Mouse (Mus musculus) intestine, embryonic 15.5 days (tissue): Measurements from ENCODE around the gene Nrcam. TPM values are rescaled to one million over a fixed set of nuclear protein-coding genes. Genes with fewer than 3 reads are reported as not detected.

Experiments used
- ATAC-seq: fragments of 200-750 bp; cut with Nextera tagmentation; 2 replicates; pipeline ENCODE4 v1.8.0; 2017; ENCODE audit warnings: moderate TSS enrichment, moderate library complexity
- H3K27ac ChIP-seq: fragments of 300-500 bp; sonication (generic); 2 replicates; pipeline ENCODE4 v1.5.1; 2015; ENCODE audit warnings: mild to moderate bottlenecking, inconsistent platforms
- H3K27me3 ChIP-seq: fragments of 300-500 bp; sonication (generic); replicated peaks from 2 replicates; pipeline ENCODE4 v1.6.1; 2015; ENCODE audit warnings: inconsistent platforms
- H3K36me3 ChIP-seq: fragments of 300-500 bp; sonication (generic); 2 replicates; pipeline ENCODE4 v1.6.1; 2015; ENCODE audit warnings: inconsistent platforms
- H3K4me1 ChIP-seq: fragments of 300-500 bp; sonication (generic); replicated peaks from 2 replicates; pipeline ENCODE4 v1.6.1; 2015; ENCODE audit warnings: inconsistent platforms
- H3K4me2 ChIP-seq: fragments of 300-500 bp; sonication (generic); replicated peaks from 2 replicates; pipeline ENCODE4 v1.6.1; 2015; ENCODE audit warnings: mild to moderate bottlenecking, inconsistent platforms
- H3K4me3 ChIP-seq: fragments of 300-500 bp; sonication (generic); replicated peaks from 2 replicates; pipeline ENCODE4 v1.5.1; 2015; ENCODE audit warnings: inconsistent platforms
- H3K9ac ChIP-seq: fragments of 300-500 bp; sonication (generic); 2 replicates; pipeline ENCODE4 v1.6.1; 2015; ENCODE audit warnings: inconsistent platforms
- H3K9me3 ChIP-seq: fragments of 300-500 bp; sonication (generic); 2 replicates; pipeline ENCODE4 v1.6.1; 2016; ENCODE audit warnings: inconsistent platforms
- WGBS: fragments of 180-500 bp; shearing (Covaris S2); methylation state at CpG from one replicate; pipeline ENCODE4 v1.1.7; 2015; 5-methylcytosine and 5-hydroxymethylcytosine counted together
- polyA plus RNA-seq: library from polyadenylated mRNA; unstranded; fragments of >200 nt; fragmentation: Nextera tagmentation; extraction: Ambion mirVana; gene quantifications from 2 replicates; pipeline ENCODE4 v1.2.1, GENCODE M21; 2015

Nrcam gene
- polyA plus RNA-seq, 1 experiment from 2014 or later: 4.4 TPM

DNA sequence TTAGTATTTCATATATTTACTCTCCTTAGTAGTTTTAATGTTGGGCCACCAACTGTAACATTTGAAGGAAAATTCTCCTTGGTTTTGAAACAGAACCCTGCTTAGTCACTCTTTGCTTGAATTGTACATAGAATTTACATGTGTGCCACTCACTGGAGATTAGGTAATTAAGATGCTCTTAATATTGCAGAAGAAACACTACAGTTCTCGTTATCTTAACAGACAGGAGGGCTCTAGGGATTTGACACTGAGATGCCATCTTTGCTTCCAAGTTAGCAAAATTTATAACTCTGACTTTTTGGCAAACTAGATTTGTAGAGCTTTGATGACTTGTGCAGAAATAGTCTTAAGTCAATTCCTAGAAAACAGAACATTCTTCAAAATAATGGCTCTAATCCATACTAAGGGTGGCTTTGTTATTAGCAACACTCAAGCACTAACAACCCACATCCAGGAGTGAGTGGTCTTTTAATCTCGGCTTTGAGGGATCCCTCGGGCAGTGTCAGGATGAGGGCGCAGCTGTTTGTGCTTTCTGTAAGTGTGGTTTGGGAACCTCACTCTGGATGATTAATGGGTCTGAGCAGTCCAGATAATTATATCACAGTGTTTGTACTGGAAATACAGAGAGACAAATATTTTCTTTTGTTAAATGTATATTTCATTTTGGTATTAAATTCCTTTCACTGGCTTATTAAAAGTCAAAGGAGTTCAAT is 93.6 kb downstream of the Nrcam start:
- H3K9ac ChIP-seq: no peak overlapping the region
- H3K4me3 ChIP-seq: no peak overlapping the region
- H3K4me2 ChIP-seq: no peak overlapping the region
- no peaks in the 10 kb centered on the region for H3K36me3 ChIP-seq
- WGBS: 65% methylated on average over 4 of the region's 4 CpGs
- H3K4me1 ChIP-seq: no peaks in the 10 kb centered on the region
- ATAC-seq: no peak
- no peak overlapping the region for H3K27ac ChIP-seq
- no peaks in the 10 kb centered on the region for H3K27me3 ChIP-seq
- H3K9me3 ChIP-seq: no peaks in the 10 kb centered on the region

- no peaks in the 10 kb centered on the region for H3K4me1 ChIP-seq
- no peak overlapping the region for H3K4me2 ChIP-seq
- H3K4me3 ChIP-seq: no peak overlapping the region
- H3K27ac ChIP-seq: no peak overlapping the region
- no peaks in the 10 kb centered on the region for H3K27me3 ChIP-seq
- H3K9ac ChIP-seq: no peak overlapping the region
- no peaks in the 10 kb centered on the region for H3K36me3 ChIP-seq
- ATAC-seq: no peak
- 87% methylated on average over 4 of the region's 4 CpGs for WGBS
- H3K9me3 ChIP-seq: no peaks in the 10 kb centered on the region
These were observed 94.2 kb downstream of the Nrcam start for GRCm38 (mm10) chr12:44422867-44423255.

DNA sequence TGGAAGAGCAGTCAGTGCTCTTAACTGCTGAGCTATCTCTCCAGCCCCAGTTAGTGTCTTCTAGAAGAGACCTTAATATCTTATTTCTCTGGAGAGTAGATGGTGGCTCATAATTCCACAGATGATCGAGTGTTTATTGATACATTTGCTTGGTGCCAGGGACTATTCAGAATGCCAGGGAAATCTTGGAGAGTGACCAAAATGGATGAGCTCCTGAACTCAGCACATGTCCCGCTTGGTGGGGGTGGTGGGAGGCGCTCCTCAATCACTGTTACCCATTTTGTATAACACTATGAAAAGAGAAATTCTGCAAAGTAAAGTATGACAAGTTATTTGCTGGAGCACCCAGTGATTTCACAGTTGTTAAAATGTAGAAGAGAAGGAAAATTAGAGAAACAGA is 95.3 kb downstream of the Nrcam start:
- no peak for ATAC-seq
- Histone ChIP-seq H3K4me3 (no peak overlapping the region), H3K27me3 (no peaks in the 10 kb centered on the region), H3K36me3 (no peaks in the 10 kb centered on the region), H3K9me3 (no peaks in the 10 kb centered on the region), H3K4me2 (no peak overlapping the region), H3K4me1 (no peaks in the 10 kb centered on the region), H3K9ac (no peak overlapping the region), H3K27ac (no peak overlapping the region)
- WGBS: 90% methylated on average over 3 of the region's 3 CpGs

- 6% methylated on average over 6 of the region's 6 CpGs for WGBS
- no peak overlapping the region for H3K27ac ChIP-seq
- no peaks in the 10 kb centered on the region for H3K27me3 ChIP-seq
- no peaks in the 10 kb centered on the region for H3K9me3 ChIP-seq
- H3K36me3 ChIP-seq: no peaks in the 10 kb centered on the region
- H3K9ac ChIP-seq: no peak overlapping the region
- ATAC-seq: no peak
- no peak overlapping the region for H3K4me3 ChIP-seq
- no peak overlapping the region for H3K4me2 ChIP-seq
- no peaks in the 10 kb centered on the region for H3K4me1 ChIP-seq
These were observed 96.4 kb downstream of the Nrcam start for GRCm38 (mm10) chr12:44425040-44425439.

- no peak overlapping the region for H3K4me2 ChIP-seq
- no peaks in the 10 kb centered on the region for H3K9me3 ChIP-seq
- H3K27ac ChIP-seq: no peak overlapping the region
- H3K9ac ChIP-seq: no peak overlapping the region
- H3K36me3 ChIP-seq: no peaks in the 10 kb centered on the region
- H3K4me3 ChIP-seq: no peak overlapping the region
- WGBS: 75% methylated on average over 6 of the region's 6 CpGs
- H3K27me3 ChIP-seq: no peaks in the 10 kb centered on the region
- H3K4me1 ChIP-seq: no peaks in the 10 kb centered on the region
- no peak for ATAC-seq
These were observed 101.7 kb downstream of the Nrcam start for GRCm38 (mm10) chr12:44430335-44430734.

- Histone ChIP-seq H3K4me3 (no peak overlapping the region), H3K4me2 (no peak overlapping the region), H3K9ac (no peak overlapping the region), H3K27ac (no peak overlapping the region), H3K4me1 (no peaks in the 10 kb centered on the region), H3K36me3 (no peaks in the 10 kb centered on the region), H3K9me3 (no peaks in the 10 kb centered on the region), H3K27me3 (no peaks in the 10 kb centered on the region)
- 60% methylated on average over 7 of the region's 7 CpGs for WGBS
- ATAC-seq: no peak
These were observed 102.3 kb downstream of the Nrcam start for GRCm38 (mm10) chr12:44430996-44431395.

DNA sequence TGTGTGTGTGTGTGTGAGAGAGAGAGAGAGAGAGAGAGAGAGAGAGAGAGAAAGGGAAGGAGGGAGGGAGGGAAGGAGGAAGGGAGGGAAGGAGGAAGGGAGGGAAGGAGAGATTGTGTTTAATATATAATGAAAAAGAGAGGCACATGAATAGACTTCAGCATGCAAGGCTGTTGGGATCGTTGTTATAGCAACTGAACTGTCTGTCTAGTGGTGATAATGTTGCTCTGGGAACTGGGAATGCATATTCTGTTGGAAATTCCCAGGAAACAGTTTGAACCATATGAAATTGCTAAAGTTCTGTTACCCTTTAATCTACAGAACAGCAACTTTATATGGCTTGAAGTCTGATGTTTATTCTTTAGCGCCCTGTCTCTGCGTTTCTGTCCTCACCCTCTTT is 104.0 kb downstream of the Nrcam start:
- no peak for ATAC-seq
- Histone ChIP-seq H3K4me3 (no peak overlapping the region), H3K4me1 (no peaks in the 10 kb centered on the region), H3K27me3 (no peaks in the 10 kb centered on the region), H3K9me3 (no peaks in the 10 kb centered on the region), H3K9ac (no peak overlapping the region), H3K4me2 (no peak overlapping the region), H3K36me3 (no peaks in the 10 kb centered on the region), H3K27ac (no peak overlapping the region)
- WGBS: 83% methylated on average over 3 of the region's 3 CpGs

- H3K9me3 ChIP-seq: no peaks in the 10 kb centered on the region
- no peaks in the 10 kb centered on the region for H3K4me1 ChIP-seq
- no peak overlapping the region for H3K27ac ChIP-seq
- H3K27me3 ChIP-seq: no peaks in the 10 kb centered on the region
- no peak overlapping the region for H3K4me3 ChIP-seq
- no peak overlapping the region for H3K9ac ChIP-seq
- no peaks in the 10 kb centered on the region for H3K36me3 ChIP-seq
- WGBS: 75% methylated on average over 13 of the region's 13 CpGs
- no peak overlapping the region for H3K4me2 ChIP-seq
- no peak for ATAC-seq
These were observed 108.6 kb downstream of the Nrcam start for GRCm38 (mm10) chr12:44437046-44437827.

DNA sequence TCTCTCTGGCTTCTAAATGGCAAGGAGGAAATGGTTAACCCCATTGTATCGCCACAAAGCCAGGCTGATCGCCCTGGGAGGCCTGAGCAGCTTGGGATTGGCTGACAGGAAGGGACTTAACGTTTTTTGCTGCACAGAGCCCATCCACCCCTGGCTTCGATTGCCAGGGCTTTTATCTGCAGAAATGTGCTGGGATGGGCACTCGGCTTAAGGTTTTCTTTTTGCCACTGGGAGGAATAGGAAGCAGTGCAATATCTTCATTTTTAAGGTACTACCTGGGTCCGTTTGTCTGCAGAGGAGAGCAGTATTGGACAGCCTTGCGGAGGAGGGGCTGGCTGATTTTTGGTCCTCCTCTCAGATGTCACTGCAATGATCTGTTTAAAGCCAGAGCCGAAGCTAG is 110.2 kb downstream of the Nrcam start:
- H3K9ac ChIP-seq: no peak overlapping the region
- H3K27me3 ChIP-seq: no peaks in the 10 kb centered on the region
- ATAC-seq: no peak
- H3K36me3 ChIP-seq: no peaks in the 10 kb centered on the region
- 12% methylated on average over 8 of the region's 8 CpGs for WGBS
- H3K4me3 ChIP-seq: no peak overlapping the region
- H3K4me1 ChIP-seq: no peaks in the 10 kb centered on the region
- H3K27ac ChIP-seq: no peak overlapping the region
- H3K9me3 ChIP-seq: no peaks in the 10 kb centered on the region
- H3K4me2 ChIP-seq: no peak overlapping the region

GRCm38 (mm10) chr12:44440230-44440629 is 111.5 kb downstream of the Nrcam start:
- no peak overlapping the region for H3K27ac ChIP-seq
- H3K4me3 ChIP-seq: no peak overlapping the region
- WGBS: 52% methylated on average over 4 of the region's 4 CpGs
- H3K9ac ChIP-seq: no peak overlapping the region
- H3K4me2 ChIP-seq: no peak overlapping the region
- ATAC-seq: no peak
- no peaks in the 10 kb centered on the region for H3K36me3 ChIP-seq
- H3K9me3 ChIP-seq: no peaks in the 10 kb centered on the region
- H3K4me1 ChIP-seq: no peaks in the 10 kb centered on the region
- H3K27me3 ChIP-seq: no peaks in the 10 kb centered on the region

DNA sequence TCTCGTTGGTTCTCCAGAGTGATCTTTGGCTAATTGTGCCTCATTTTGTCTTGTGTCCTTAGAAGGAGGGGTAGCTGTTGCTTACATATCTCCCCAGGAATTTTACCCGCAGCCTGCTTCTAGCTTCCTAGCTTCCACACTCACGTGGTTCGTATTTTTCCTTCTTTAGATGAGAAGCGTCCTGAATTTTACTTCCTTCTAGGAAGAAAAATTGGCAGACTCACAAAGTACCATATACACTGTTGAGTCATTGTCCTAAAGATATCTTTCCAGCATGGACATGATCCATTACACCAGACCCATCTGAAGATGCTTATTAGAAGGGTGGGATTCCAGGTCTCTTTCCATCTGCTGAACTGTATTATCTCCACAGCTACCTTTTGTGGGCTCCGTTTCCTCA is 122.2 kb downstream of the Nrcam start:
- Histone ChIP-seq H3K9me3 (no peaks in the 10 kb centered on the region), H3K4me3 (no peak overlapping the region), H3K27ac (no peak overlapping the region), H3K4me1 (no peaks in the 10 kb centered on the region), H3K36me3 (no peaks in the 10 kb centered on the region), H3K9ac (no peak overlapping the region), H3K4me2 (no peak overlapping the region), H3K27me3 (no peaks in the 10 kb centered on the region)
- 62% methylated on average over 6 of the region's 6 CpGs for WGBS
- no peak for ATAC-seq

GRCm38 (mm10) chr12:44451742-44452141 is 123.1 kb downstream of the Nrcam start:
- Histone ChIP-seq H3K4me2 (no peak overlapping the region), H3K9me3 (no peaks in the 10 kb centered on the region), H3K36me3 (no peaks in the 10 kb centered on the region), H3K4me3 (no peak overlapping the region), H3K27ac (no peak overlapping the region), H3K4me1 (no peaks in the 10 kb centered on the region), H3K27me3 (no peaks in the 10 kb centered on the region), H3K9ac (no peak overlapping the region)
- WGBS: 48% methylated on average over 1 of the region's 1 CpGs
- no peak for ATAC-seq

- no peak overlapping the region for H3K9ac ChIP-seq
- H3K4me1 ChIP-seq: no peaks in the 10 kb centered on the region
- ATAC-seq: no peak
- H3K4me3 ChIP-seq: no peak overlapping the region
- no peak overlapping the region for H3K4me2 ChIP-seq
- H3K9me3 ChIP-seq: no peaks in the 10 kb centered on the region
- no peaks in the 10 kb centered on the region for H3K36me3 ChIP-seq
- WGBS: 89% methylated on average over 4 of the region's 4 CpGs
- H3K27ac ChIP-seq: no peak overlapping the region
- no peaks in the 10 kb centered on the region for H3K27me3 ChIP-seq
These were observed 125.1 kb downstream of the Nrcam start for GRCm38 (mm10) chr12:44453791-44454190.
